Mouse (Mus musculus): ENCODE data around the gene Syde2. TPM values are rescaled to one million over a fixed set of nuclear protein-coding genes. Genes with fewer than 3 reads are reported as not detected.

The Syde2 gene
- 0.31 and 0.36 TPM in 2 replicates for polyA plus RNA-seq (2015; fragmentation: Nextera tagmentation; extraction: Ambion mirVana)

- peak within 1 kb of the TSS; percentile 66 for H3K4me3 ChIP-seq
- H3K9ac ChIP-seq: peak within 1 kb of the TSS; percentile 78
- peaks cover 31% of the 10 kb centered on the region for H3K27me3 ChIP-seq
- no peaks in the 10 kb centered on the region for H3K36me3 ChIP-seq
- H3K27ac ChIP-seq: peak within 1 kb of the TSS; percentile 44; the same call in 1 of the 2 replicates
- H3K4me2 ChIP-seq: peak within 1 kb of the TSS; percentile 83
- under 1% methylated on average over 57 of the region's 65 CpGs for WGBS
- peak; percentile 88 for ATAC-seq (ENCODE audit: low FRiP score)
- H3K9me3 ChIP-seq: no peaks in the 10 kb centered on the region
- peaks cover 22% of the 10 kb centered on the region for H3K4me1 ChIP-seq (replicated peaks)
These were observed at the start of gene Syde2 for GRCm38 (mm10) chr3:145987268-145987969. TSS of gene Syde2 (plus strand) at chr3:145987870.

DNA sequence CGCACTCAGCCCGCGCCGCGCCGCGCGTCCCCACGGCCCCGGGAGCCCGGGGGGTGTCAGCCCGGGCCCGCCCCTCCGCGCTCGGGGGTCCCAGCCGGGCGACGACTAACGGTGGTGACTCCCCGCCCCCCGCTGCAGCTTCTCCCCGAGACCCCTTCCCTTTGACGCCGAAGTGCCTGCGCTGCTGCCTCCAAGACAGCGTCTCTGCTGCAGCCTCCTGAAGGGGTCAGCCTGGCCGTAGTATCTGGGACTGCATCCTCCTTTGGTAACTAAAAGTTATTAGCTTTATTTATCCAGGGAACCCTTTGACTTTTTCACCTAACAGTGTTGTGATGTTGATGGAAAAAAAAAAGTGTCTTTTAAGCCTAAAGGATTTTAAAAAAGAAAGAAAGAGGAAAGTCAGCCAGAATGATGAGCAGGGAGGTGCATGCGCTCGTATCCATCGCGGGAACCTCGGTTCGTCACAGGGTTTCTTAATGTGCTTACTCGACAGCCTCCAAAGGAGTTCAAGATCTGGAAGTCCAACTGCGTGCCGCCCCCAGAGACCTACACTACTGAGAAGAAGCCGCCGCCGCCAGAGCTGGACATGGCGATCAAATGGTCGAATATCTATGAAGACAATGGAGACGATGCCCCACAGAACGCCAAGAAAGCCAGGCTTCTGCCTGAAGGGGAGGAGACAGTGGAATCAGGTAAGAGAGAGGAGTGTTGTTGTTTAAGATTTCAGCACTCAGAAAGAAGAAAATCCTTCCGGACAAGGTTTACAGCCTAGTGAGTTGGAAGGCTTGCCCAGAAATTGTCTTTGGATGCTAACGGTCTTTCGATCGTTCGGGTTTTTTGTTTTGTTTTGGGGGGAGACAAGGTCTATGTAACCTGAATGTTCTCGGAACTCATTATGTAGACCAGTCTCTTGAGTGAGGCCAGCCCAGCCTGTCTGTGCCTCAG is 49.0 kb upstream of the Syde2 start:
- peak overlapping the region; percentile 96 for H3K9ac ChIP-seq
- H3K4me1 ChIP-seq (replicated peaks): peaks cover 39% of the 10 kb centered on the region
- WGBS: 18% methylated on average over 48 of the region's 50 CpGs
- H3K36me3 ChIP-seq: peaks cover 18% of the 10 kb centered on the region
- peak overlapping the region; percentile 84 for H3K4me2 ChIP-seq
- H3K9me3 ChIP-seq: no peaks in the 10 kb centered on the region
- peak overlapping the region; percentile 99 for H3K4me3 ChIP-seq
- peak overlapping the region; percentile 84 for H3K27ac ChIP-seq
- peak; percentile 47 for ATAC-seq (ENCODE audit: low FRiP score)
- H3K27me3 ChIP-seq: no peaks in the 10 kb centered on the region

GRCm38 (mm10) chr3:145939402-145939801 is 48.3 kb upstream of the Syde2 start:
- Histone ChIP-seq H3K36me3 (peaks cover 22% of the 10 kb centered on the region), H3K27ac (no peak overlapping the region), H3K4me1 (replicated peaks) (peaks cover 39% of the 10 kb centered on the region), H3K4me2 (peak overlapping the region; percentile 84), H3K27me3 (no peaks in the 10 kb centered on the region), H3K4me3 (peak overlapping the region; percentile 99), H3K9ac (peak overlapping the region; percentile 96; the same call in 1 of the 2 replicates), H3K9me3 (no peaks in the 10 kb centered on the region)
- no peak for ATAC-seq (ENCODE audit: low FRiP score)
- 86% methylated on average over 12 of the region's 12 CpGs for WGBS

- no peak overlapping the region for H3K27ac ChIP-seq
- H3K36me3 ChIP-seq: peaks cover 28% of the 10 kb centered on the region
- H3K27me3 ChIP-seq: no peaks in the 10 kb centered on the region
- no peaks in the 10 kb centered on the region for H3K9me3 ChIP-seq
- 0 out of 2 replicates have a peak overlapping the region, but pooled peaks have one; percentile 29 for H3K9ac ChIP-seq
- peak overlapping the region; percentile 99; the same call in 1 of the 2 replicates for H3K4me3 ChIP-seq
- H3K4me2 ChIP-seq: peak overlapping the region; percentile 84; the same call in 1 of the 2 replicates
- ATAC-seq (ENCODE audit: low FRiP score): no peak
- peaks cover 39% of the 10 kb centered on the region for H3K4me1 ChIP-seq (replicated peaks)
- 85% methylated on average over 4 of the region's 4 CpGs for WGBS
These were observed 47.7 kb upstream of the Syde2 start for GRCm38 (mm10) chr3:145939971-145940370.

DNA sequence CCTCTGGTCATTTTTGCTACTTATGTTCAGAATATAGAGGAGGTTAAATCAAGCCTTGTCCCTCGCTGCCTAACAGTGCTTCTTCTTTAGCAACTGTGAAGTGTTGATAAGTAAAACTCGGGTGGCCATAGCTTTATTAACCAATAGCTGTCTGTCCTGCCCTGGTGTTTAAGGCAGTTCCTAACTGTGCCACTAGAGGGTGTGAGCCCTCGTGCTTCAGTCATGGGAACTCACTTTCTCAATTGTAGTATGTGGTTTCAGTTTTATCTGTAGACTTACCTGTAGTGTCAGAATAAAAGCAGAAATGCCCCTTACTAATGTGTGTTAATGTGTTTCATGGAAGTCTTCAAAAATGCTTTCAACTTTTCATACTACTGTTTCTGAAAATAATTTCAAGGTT is 45.7 kb upstream of the Syde2 start:
- no peaks in the 10 kb centered on the region for H3K27me3 ChIP-seq
- no peak overlapping the region for H3K27ac ChIP-seq
- H3K4me1 ChIP-seq (replicated peaks): peaks cover 39% of the 10 kb centered on the region
- no peak overlapping the region for H3K4me2 ChIP-seq
- no peak for ATAC-seq (ENCODE audit: low FRiP score)
- peaks cover 32% of the 10 kb centered on the region for H3K36me3 ChIP-seq
- 19% methylated on average over 3 of the region's 3 CpGs for WGBS
- no peaks in the 10 kb centered on the region for H3K9me3 ChIP-seq
- H3K9ac ChIP-seq: no peak overlapping the region
- no peak overlapping the region for H3K4me3 ChIP-seq

GRCm38 (mm10) chr3:145944348-145944747 is 43.3 kb upstream of the Syde2 start:
- Histone ChIP-seq H3K4me3 (no peak overlapping the region), H3K36me3 (peaks cover 30% of the 10 kb centered on the region), H3K27ac (no peak overlapping the region), H3K27me3 (0 out of 2 replicates have a peak, but pooled peaks cover 2% of the 10 kb centered on the region), H3K4me1 (replicated peaks) (peaks cover 23% of the 10 kb centered on the region), H3K9me3 (no peaks in the 10 kb centered on the region), H3K4me2 (no peak overlapping the region), H3K9ac (no peak overlapping the region)
- no peak for ATAC-seq (ENCODE audit: low FRiP score)
- 84% methylated on average over 7 of the region's 7 CpGs for WGBS

GRCm38 (mm10) chr3:145945904-145946303 is 41.8 kb upstream of the Syde2 start:
- H3K9ac ChIP-seq: no peak overlapping the region
- peaks cover 22% of the 10 kb centered on the region for H3K4me1 ChIP-seq (replicated peaks)
- H3K4me2 ChIP-seq: no peak overlapping the region
- H3K27me3 ChIP-seq: 0 out of 2 replicates have a peak, but pooled peaks cover 7% of the 10 kb centered on the region
- 96% methylated on average over 3 of the region's 3 CpGs for WGBS
- H3K9me3 ChIP-seq: no peaks in the 10 kb centered on the region
- ATAC-seq (ENCODE audit: low FRiP score): no peak
- H3K27ac ChIP-seq: no peak overlapping the region
- H3K4me3 ChIP-seq: no peak overlapping the region
- H3K36me3 ChIP-seq: peaks cover 20% of the 10 kb centered on the region

DNA sequence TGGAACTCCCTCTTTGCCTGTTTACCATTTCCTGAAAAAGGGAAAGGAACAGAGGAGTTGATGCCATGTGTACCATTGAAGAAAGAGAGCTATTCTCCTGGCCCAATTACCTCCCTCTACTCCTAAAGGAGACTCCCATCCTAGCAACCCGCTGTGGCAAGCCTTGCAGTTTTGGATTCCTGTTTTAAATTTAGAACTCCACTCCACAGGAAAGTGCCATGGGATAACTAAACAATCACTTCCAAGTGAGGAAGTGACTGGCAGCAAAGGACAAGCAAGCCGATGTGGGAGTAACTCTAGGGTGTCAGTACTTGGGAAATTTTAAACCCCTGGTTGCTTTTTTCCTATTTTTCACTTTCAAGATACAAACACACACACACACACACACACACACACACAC is 41.0 kb upstream of the Syde2 start:
- no peaks in the 10 kb centered on the region for H3K9me3 ChIP-seq
- ATAC-seq (ENCODE audit: low FRiP score): no peak
- 73% methylated on average over 2 of the region's 2 CpGs for WGBS

GRCm38 (mm10) chr3:145947539-145948204 is 40.0 kb upstream of the Syde2 start:
- peaks cover 11% of the 10 kb centered on the region; the same call in 1 of the 2 replicates for H3K27me3 ChIP-seq
- H3K4me2 ChIP-seq: no peak overlapping the region
- ATAC-seq (ENCODE audit: low FRiP score): peak; percentile 48; the same call in 1 of the 2 replicates
- H3K27ac ChIP-seq: peak overlapping the region; percentile 18; the same call in 1 of the 2 replicates
- peaks cover 18% of the 10 kb centered on the region for H3K36me3 ChIP-seq
- H3K9me3 ChIP-seq: no peaks in the 10 kb centered on the region
- peaks cover 12% of the 10 kb centered on the region for H3K4me1 ChIP-seq (replicated peaks)
- H3K4me3 ChIP-seq: no peak overlapping the region
- H3K9ac ChIP-seq: no peak overlapping the region
- WGBS: 42% methylated on average over 6 of the region's 6 CpGs

More for the DNA sequence above, 41.0 kb upstream of the Syde2 start:
- H3K27ac ChIP-seq: no peak overlapping the region
- H3K27me3 ChIP-seq: peaks cover 11% of the 10 kb centered on the region; the same call in 1 of the 2 replicates
- H3K4me2 ChIP-seq: no peak overlapping the region
- peaks cover 18% of the 10 kb centered on the region for H3K36me3 ChIP-seq
- H3K9ac ChIP-seq: no peak overlapping the region
- no peak overlapping the region for H3K4me3 ChIP-seq
- H3K4me1 ChIP-seq (replicated peaks): peaks cover 16% of the 10 kb centered on the region

DNA sequence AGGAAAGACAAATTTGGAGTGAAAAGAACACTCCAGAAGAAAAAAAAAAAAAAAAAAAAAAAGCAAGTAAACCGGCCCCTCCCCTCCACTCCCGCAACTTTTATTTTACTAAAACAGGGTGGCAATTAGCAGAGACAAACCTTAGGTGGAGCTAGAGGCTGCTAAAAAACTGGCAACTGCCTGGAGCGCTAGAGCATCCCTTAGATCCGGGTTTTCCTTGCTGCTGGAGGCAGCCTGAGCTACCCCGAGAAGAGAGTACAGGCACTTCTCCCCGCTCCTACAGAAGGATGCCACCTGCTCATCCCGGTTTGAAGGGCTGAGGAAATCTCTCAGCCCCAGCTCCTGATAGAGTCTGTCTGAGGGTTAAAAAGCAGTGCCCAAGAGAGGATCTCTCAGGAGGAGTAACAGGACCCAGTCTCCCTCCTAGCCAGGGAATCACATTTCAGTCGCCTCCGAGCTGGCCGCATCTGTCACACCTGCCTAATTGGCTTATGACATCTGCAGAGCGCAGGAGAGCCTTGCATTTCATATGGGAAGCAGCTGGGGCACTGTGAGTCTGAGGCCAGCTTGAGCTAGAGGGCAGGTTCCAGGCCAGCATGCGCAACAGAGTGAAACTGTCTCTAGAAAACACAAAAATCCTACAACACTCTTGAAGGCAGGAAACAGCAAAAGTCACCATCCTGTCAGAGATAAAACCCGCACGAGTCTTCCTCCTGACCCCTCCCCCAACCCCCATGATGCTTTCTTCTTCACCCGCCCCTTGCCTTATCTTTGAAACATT is 37.4 kb upstream of the Syde2 start:
- Histone ChIP-seq H3K27ac (no peak overlapping the region), H3K36me3 (peaks cover 2% of the 10 kb centered on the region; the same call in 1 of the 2 replicates), H3K4me1 (replicated peaks) (peaks cover 12% of the 10 kb centered on the region), H3K27me3 (peaks cover 11% of the 10 kb centered on the region; the same call in 1 of the 2 replicates), H3K4me2 (peak overlapping the region; percentile 51), H3K4me3 (peak overlapping the region; percentile 15; the same call in 1 of the 2 replicates), H3K9me3 (no peaks in the 10 kb centered on the region), H3K9ac (peak overlapping the region; percentile 58)
- WGBS: 7% methylated on average over 15 of the region's 15 CpGs
- peak; percentile 77 for ATAC-seq (ENCODE audit: low FRiP score)

- H3K27me3 ChIP-seq: peaks cover 11% of the 10 kb centered on the region; the same call in 1 of the 2 replicates
- no peak overlapping the region for H3K9ac ChIP-seq
- no peak overlapping the region for H3K27ac ChIP-seq
- no peak overlapping the region for H3K4me3 ChIP-seq
- WGBS: 59% methylated on average over 5 of the region's 5 CpGs
- peak overlapping the region; percentile 51; the same call in 1 of the 2 replicates for H3K4me2 ChIP-seq
- peaks cover 12% of the 10 kb centered on the region for H3K4me1 ChIP-seq (replicated peaks)
- H3K36me3 ChIP-seq: no peaks in the 10 kb centered on the region
- no peak for ATAC-seq (ENCODE audit: low FRiP score)
- H3K9me3 ChIP-seq: no peaks in the 10 kb centered on the region
These were observed 36.9 kb upstream of the Syde2 start for GRCm38 (mm10) chr3:145950815-145951130.

All from hindbrain, embryonic 13.5 days (tissue).